ENCODE assay signal across 16 mouse cellular contexts in the genomic region with DNA sequence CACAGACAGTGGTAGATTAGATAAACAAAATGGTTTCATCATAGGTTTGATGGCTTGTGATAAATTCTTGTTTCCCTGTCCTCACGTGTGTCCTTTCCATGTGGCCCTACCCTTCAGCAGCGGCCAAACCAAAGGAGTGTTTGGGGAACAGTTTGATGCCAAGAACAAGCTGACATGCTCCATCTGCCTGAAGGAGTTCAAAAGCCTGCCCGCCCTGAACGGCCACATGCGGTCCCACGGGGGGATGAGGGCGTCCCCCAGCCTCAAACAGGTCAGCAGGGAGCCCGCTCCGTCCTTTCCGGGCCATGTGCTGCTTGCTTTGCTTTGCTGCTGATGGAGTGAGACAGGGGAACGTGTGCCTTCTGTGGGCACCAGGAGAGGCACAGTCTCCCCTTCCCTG.
"Had no signal": no experiment of that assay in that cellular context is flagged by ENCODE, and none has a peak within 500 bp of the region (broad histone marks: within the 10 kb centered on the region; RNA-seq: fewer than 3 reads in every experiment).

No protein-coding gene starts in this region.

- H3K27ac ChIP-seq: neural tube, embryonic 12.5 days; neural tube, embryonic 13.5 days; neural tube, embryonic 15.5 days; stomach, embryonic 15.5 days; stomach, postnatal 0 days had no signal

- H3K27me3 ChIP-seq: neural tube, embryonic 12.5 days; neural tube, embryonic 13.5 days; neural tube, embryonic 15.5 days; stomach, embryonic 15.5 days had no signal

- H3K4me3 ChIP-seq: neural tube, embryonic 12.5 days; neural tube, embryonic 13.5 days; neural tube, embryonic 15.5 days; stomach, embryonic 15.5 days had no signal

- H3K4me1 ChIP-seq: neural tube, embryonic 12.5 days; neural tube, embryonic 13.5 days; neural tube, embryonic 15.5 days; stomach, embryonic 15.5 days had no signal

- DNase-seq: retina, postnatal 1 day; right cerebral cortex, adult 18-20 months; right cerebral cortex, postnatal 14 days; right cerebral cortex, postnatal 25 days; right cerebral cortex, postnatal 4 days; spleen, adult 18-20 months; thymus, adult 18-20 months; thymus, adult 2 months; thymus, postnatal 14 days; thymus, postnatal 25 days; thymus, postnatal 36 days had no signal

- H3K9ac ChIP-seq: neural tube, embryonic 12.5 days; neural tube, embryonic 13.5 days; neural tube, embryonic 15.5 days; stomach, embryonic 15.5 days had no signal

- H3K9me3 ChIP-seq: neural tube, embryonic 12.5 days; neural tube, embryonic 13.5 days; neural tube, embryonic 15.5 days; stomach, embryonic 15.5 days had no signal
